In the genomic region with DNA sequence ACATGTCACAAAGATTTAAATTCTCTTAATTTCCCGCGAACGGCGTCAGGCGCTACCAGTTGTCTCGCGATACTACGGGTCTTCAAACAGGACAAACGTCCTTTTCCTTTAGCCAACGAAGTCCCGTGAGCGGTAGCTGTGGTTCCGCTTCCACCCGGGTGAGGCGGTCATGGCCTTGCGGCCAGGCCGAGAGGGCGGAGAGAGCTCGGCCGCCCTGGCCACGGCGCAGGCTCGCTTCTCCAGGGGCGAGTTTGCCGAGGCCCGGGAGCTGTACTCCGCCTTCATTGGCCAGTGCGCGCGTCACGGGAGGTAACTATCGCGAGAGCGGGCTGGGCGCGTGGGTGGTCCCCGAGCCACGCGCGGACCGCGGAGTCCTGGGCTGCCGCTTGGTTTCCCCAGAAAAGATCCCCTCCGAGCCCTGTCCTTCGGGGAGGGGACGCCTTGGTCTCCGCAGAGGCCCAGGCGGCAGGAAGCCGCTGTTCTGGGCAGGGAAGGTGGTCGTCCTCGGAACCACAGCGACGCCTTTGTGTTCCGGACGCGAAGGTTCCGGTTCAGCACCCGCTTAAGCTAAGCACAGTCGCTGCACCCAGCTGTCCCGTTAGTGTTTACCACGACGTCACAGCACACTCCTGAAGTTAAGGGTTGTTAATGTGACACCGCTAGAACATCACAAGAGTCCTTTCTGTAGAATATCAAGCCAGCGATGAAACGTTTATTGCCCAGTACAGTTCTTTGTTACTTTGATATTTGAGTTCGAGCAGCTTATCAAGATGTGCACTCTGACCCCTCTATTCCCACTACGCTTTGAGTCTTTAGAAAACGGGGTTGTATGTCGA, we compare ENCODE assay signal across 8 mouse cellular contexts. TPM values are rescaled to one million over a fixed set of nuclear protein-coding genes. Genes with fewer than 3 reads are reported as not detected.
A peak's percentile ranks its signal among the peaks of the same experiment; 100 is the strongest.
DNase-seq lines count a peak whose midpoint lies in the region; ATAC-seq and TF ChIP-seq lines count a peak whose summit lies in the region.

A gene (plus strand): TSS at position 110 of the 836 bp plus-strand sequence.

- no peaks in the 10 kb centered on the region for H3K9me3 ChIP-seq in hindbrain, postnatal 0 days (ENCODE audit: low read length)

- peak; percentile 96 for DNase-seq in ZHBTc4 (ENCODE audit: low read depth, low spot score)
- peak; percentile 97 for DNase-seq in gastrocnemius, adult 2 months
- peak; percentile 96 for DNase-seq in hindbrain, postnatal 0 days (ENCODE audit: low spot score)
- peak; percentile 95 to 97 for DNase-seq in left cerebral cortex, adult 2 months (ENCODE audit: extremely low spot score in 1 of 2, low spot score in 2 of 2)
- peak; percentile 94 to 98 for DNase-seq in right cerebral cortex, adult 2 months (ENCODE audit: low spot score in 2 of 2)
- DNase-seq in urinary bladder, postnatal 14 days (ENCODE audit: low spot score) = peak; percentile 95

- H3K4me3 ChIP-seq in gastrocnemius, adult 2 months = peak within 1 kb of the TSS; percentile 97
- H3K4me3 ChIP-seq in hindbrain, postnatal 0 days (ENCODE audit: low read length) = peak within 1 kb of the TSS; percentile 49
- H3K4me3 ChIP-seq in left cerebral cortex, adult 2 months = peak within 1 kb of the TSS; percentile 76

- TF ChIP-seq CTCF in gastrocnemius, adult 2 months (IDR thresholded peaks at IDR 0.05) = no peak
- peak; percentile 14; the same call in 1 of the 2 replicates for TF ChIP-seq CTCF in hindbrain, postnatal 0 days (IDR thresholded peaks at IDR 0.05; ENCODE audit: low read depth)
- no peak; the same call in 1 of the 2 replicates for TF ChIP-seq CTCF in left cerebral cortex, adult 2 months (IDR thresholded peaks at IDR 0.05)

- H3K36me3 ChIP-seq in hindbrain, postnatal 0 days (ENCODE audit: insufficient read depth, low read length) = peaks cover 4% of the 10 kb centered on the region; the same call in 1 of the 2 replicates

- intact Hi-C loops in gastrocnemius, adult 2 months (cut with DNase I) = loop anchor here (5.0 kb wide), 1 partner anchor 1362 kb away; a partner anchor contains a TSS
- intact Hi-C loops in left cerebral cortex, adult 2 months (cut with DNase I) = loop anchor here (5.0 to 10.0 kb wide), 2 partner anchors 705 to 1362 kb away; a partner anchor contains a TSS

- peak within 1 kb of the TSS; percentile 73 for H3K9ac ChIP-seq in hindbrain, postnatal 0 days (replicated peaks; ENCODE audit: low read length)

- H3K27me3 ChIP-seq in hindbrain, postnatal 0 days (ENCODE audit: insufficient read depth, low read length) = no peaks in the 10 kb centered on the region

- peak within 1 kb of the TSS; percentile 64 for H3K4me2 ChIP-seq in hindbrain, postnatal 0 days (ENCODE audit: low read depth, low read length)

- under 1% methylated on average over 69 of the region's 69 CpGs for WGBS in hindbrain, postnatal 0 days

- H3K4me1 ChIP-seq in hindbrain, postnatal 0 days (ENCODE audit: insufficient read depth, low read length) = peaks cover 5% of the 10 kb centered on the region; the same call in 1 of the 2 replicates

- ATAC-seq in common myeloid progenitor, adult 5-6 weeks (replicated peaks; ENCODE audit: low read depth, poor library complexity, severe bottlenecking) = peak; percentile 85
- ATAC-seq in hindbrain, postnatal 0 days = peak; percentile 98
- peak; percentile 90 for ATAC-seq in megakaryocyte, adult 5-6 weeks (ENCODE audit: poor library complexity, severe bottlenecking)

- H3K27ac ChIP-seq in gastrocnemius, adult 2 months = peak within 1 kb of the TSS; percentile 96
- H3K27ac ChIP-seq in hindbrain, postnatal 0 days = peak within 1 kb of the TSS; percentile 98
- H3K27ac ChIP-seq in left cerebral cortex, adult 2 months = peak within 1 kb of the TSS; percentile 100

RNA-seq across cellular contexts. Expression of the gene that starts here (rescaled TPM):
- total RNA-seq in common myeloid progenitor, adult 5-6 weeks (2017) = 18.0 and 36.4 TPM in 2 replicates
- total RNA-seq in gastrocnemius, adult 2 months (2021) = 10 to 100 TPM; 25.2 to 27.6 TPM
- 8.8 and 16.1 TPM in 2 replicates for total RNA-seq in hindbrain, postnatal 0 days (2014; rRNA removed)
- 7.9 and 8.1 TPM in 2 replicates for polyA plus RNA-seq in hindbrain, postnatal 0 days (2015; fragmentation: Nextera tagmentation; extraction: Ambion mirVana)
- total RNA-seq in left cerebral cortex, adult 2 months (2021) = 1 to 10 TPM; 4.6 to 4.7 TPM
- total RNA-seq in megakaryocyte, adult 5-6 weeks (2015) = 25.7 and 33.5 TPM in 2 replicates
- total RNA-seq in megakaryocyte, adult 5-6 weeks (2017) = 15.1 and 16.1 TPM in 2 replicates

Comparison
In these comparisons a context has a peak if more than half of its experiments do, and no peak if none do; other contexts are left out.
1. Peak in every context shown above with its lines: DNase-seq, ATAC-seq, H3K4me3 ChIP-seq and H3K27ac ChIP-seq.